Mouse (Mus musculus) CH12.LX (cell line): ENCODE results near the gene Otud4. TPM values are rescaled to one million over a fixed set of nuclear protein-coding genes. Genes with fewer than 3 reads are reported as not detected.

Source experiments
- DNase-seq: peaks from one replicate; pipeline ENCODE4 v3.0.0-alpha.2; 2013; ENCODE audit errors: extremely low read depth
- H3K27ac ChIP-seq: 2 replicates; pipeline ENCODE4 v1.5.1; 2012; ENCODE audit warnings: low read depth, mild to moderate bottlenecking, control low read depth, moderate library complexity; ENCODE audit not compliant: insufficient read depth
- H3K27me3 ChIP-seq: replicated peaks from 2 replicates; pipeline ENCODE3; 2012; ENCODE audit warnings: inconsistent platforms
- H3K36me3 ChIP-seq, 2 experiments: replicated peaks in 1 of 2; 2 replicates each; pipeline versions ENCODE3 to v1.6.1; 2012; ENCODE audit warnings: inconsistent platforms in 1 of 2, low read length in 1 of 2, mild to moderate bottlenecking in 1 of 2, mixed read lengths in 1 of 2, moderate library complexity in 1 of 2; ENCODE audit not compliant: control insufficient read depth in 1 of 2, insufficient read depth in 1 of 2
- H3K4me1 ChIP-seq, 2 experiments: 2 replicates each; pipeline ENCODE4 v1.6.1; 2012; ENCODE audit warnings: inconsistent platforms in 1 of 2, moderate library complexity in 1 of 2; ENCODE audit not compliant: insufficient read depth in 2 of 2, control insufficient read depth in 1 of 2
- H3K4me2 ChIP-seq: 2 replicates; pipeline ENCODE4 v1.6.1; 2012; ENCODE audit warnings: low read depth, mild to moderate bottlenecking, control low read depth; ENCODE audit not compliant: poor library complexity, insufficient read depth, severe bottlenecking
- H3K4me3 ChIP-seq, 3 experiments: fragments of 150-350 bp in 1 of 3; sonication (generic) in 1 of 3; replicated peaks in 1 of 3; 2 replicates each; pipeline versions ENCODE3 to v1.5.1; 2011 to 2012; ENCODE audit warnings: low read depth in 2 of 3, low read length in 2 of 3, mild to moderate bottlenecking in 2 of 3, moderate library complexity in 2 of 3, control low read depth in 1 of 3, improper control_type of control experiment in 1 of 3, inconsistent platforms in 1 of 3, mixed read lengths in 1 of 3; ENCODE audit not compliant: poor library complexity in 1 of 3
- H3K79me2 ChIP-seq: replicated peaks from 2 replicates; pipeline ENCODE4 v1.6.1; 2012; ENCODE audit warnings: mild to moderate bottlenecking, moderate library complexity; ENCODE audit not compliant: control insufficient read depth, poor library complexity, insufficient read depth, severe bottlenecking; ENCODE audit errors: extremely low read depth
- H3K9ac ChIP-seq: 2 replicates; pipeline ENCODE4 v1.6.1; 2012; ENCODE audit warnings: low read depth, mild to moderate bottlenecking, control low read depth, moderate library complexity; ENCODE audit not compliant: insufficient read depth
- H3K9me3 ChIP-seq: replicated peaks from 2 replicates; pipeline ENCODE3; 2012; ENCODE audit warnings: low read length, inconsistent platforms, mixed read lengths
- CHD2 ChIP-seq: IDR thresholded peaks from 2 replicates; pipeline ENCODE4 v1.6.1; 2011; ENCODE audit warnings: low read length, improper control_type of control experiment
- EP300 ChIP-seq: IDR thresholded peaks from 2 replicates; pipeline ENCODE4 v1.6.1; 2011; ENCODE audit warnings: low read length, improper control_type of control experiment
- GABPA ChIP-seq: IDR thresholded peaks from 2 replicates; pipeline ENCODE4 v1.6.1; 2012; ENCODE audit warnings: low read depth, low read length, improper control_type of control experiment, inconsistent platforms; ENCODE audit not compliant: insufficient replicate concordance
- IRF4 ChIP-seq: IDR thresholded peaks from 2 replicates; pipeline ENCODE4 v1.6.1; 2014; ENCODE audit warnings: low read depth, mild to moderate bottlenecking, inconsistent platforms, low read length, improper control_type of control experiment
- JUN ChIP-seq: IDR thresholded peaks from 2 replicates; pipeline ENCODE4 v1.6.1; 2011; ENCODE audit warnings: low read depth, mild to moderate bottlenecking, low read length, improper control_type of control experiment, moderate library complexity; ENCODE audit not compliant: insufficient read depth
- MAFK ChIP-seq: IDR thresholded peaks from 2 replicates; pipeline ENCODE4 v1.6.1; 2011; ENCODE audit warnings: low read length, improper control_type of control experiment; ENCODE audit not compliant: insufficient replicate concordance
- MAX ChIP-seq: IDR thresholded peaks from 2 replicates; pipeline ENCODE4 v1.6.1; 2011; ENCODE audit warnings: low read length, improper control_type of control experiment
- MEF2A ChIP-seq: IDR thresholded peaks from 2 replicates; pipeline ENCODE4 v1.6.1; 2014; ENCODE audit warnings: low read depth, mild to moderate bottlenecking, inconsistent platforms, low read length, improper control_type of control experiment, borderline replicate concordance
- MXI1 ChIP-seq: IDR thresholded peaks from 2 replicates; pipeline ENCODE4 v1.6.1; 2011; ENCODE audit warnings: mild to moderate bottlenecking, low read depth, low read length, improper control_type of control experiment
- PAX5 ChIP-seq: IDR thresholded peaks from 2 replicates; pipeline ENCODE4 v1.6.1; 2012; ENCODE audit warnings: low read length, inconsistent platforms, mixed read lengths
- POLR2AphosphoS2 ChIP-seq: IDR thresholded peaks from 2 replicates; pipeline ENCODE4 v1.6.1; 2011; ENCODE audit warnings: low read depth, low read length, improper control_type of control experiment
- RAD21 ChIP-seq: IDR thresholded peaks from 2 replicates; pipeline ENCODE4 v1.6.1; 2011; ENCODE audit warnings: low read depth, mild to moderate bottlenecking, low read length, improper control_type of control experiment, moderate library complexity
- TBP ChIP-seq: conservative IDR thresholded peaks from 2 replicates; pipeline ENCODE4 v1.6.1; 2011; ENCODE audit warnings: low read depth, low read length, improper control_type of control experiment
- TCF12 ChIP-seq: IDR thresholded peaks from 2 replicates; pipeline ENCODE4 v1.6.1; 2014; ENCODE audit warnings: low read depth, mild to moderate bottlenecking, inconsistent platforms, low read length, improper control_type of control experiment
- UBTF ChIP-seq: IDR thresholded peaks from 2 replicates; pipeline ENCODE4 v1.6.1; 2012; ENCODE audit warnings: low read depth, mild to moderate bottlenecking, inconsistent platforms, low read length, improper control_type of control experiment, moderate library complexity
- USF1 ChIP-seq: IDR thresholded peaks from 2 replicates; pipeline ENCODE4 v1.6.1; 2014; ENCODE audit warnings: low read depth, mild to moderate bottlenecking, inconsistent platforms, low read length, improper control_type of control experiment
- USF2 ChIP-seq: conservative IDR thresholded peaks from 2 replicates; pipeline ENCODE4 v1.6.1; 2011; ENCODE audit warnings: low read depth, low read length, improper control_type of control experiment
- ZKSCAN1 ChIP-seq: IDR thresholded peaks from 2 replicates; pipeline ENCODE4 v1.6.1; 2012; ENCODE audit warnings: low read depth, inconsistent platforms, low read length, improper control_type of control experiment, borderline replicate concordance
- ZNF384 ChIP-seq: IDR thresholded peaks from 2 replicates; pipeline ENCODE4 v1.6.1; 2012; ENCODE audit warnings: low read depth, low read length, improper control_type of control experiment, inconsistent platforms
- dilution Hi-C: fragments of 300-500 bp; cut with MboI; formaldehyde crosslinking; loops from 2 replicates; pipeline ENCODE4 v1.14.3; 2020; ENCODE audit warnings: low sequenced_read_pairs; ENCODE audit not compliant: extremely low pct_unique_long_range_greater_than_20kb, extremely low pct_ligation_motif_present
- in situ Hi-C: fragments of 300-500 bp; cut with MboI; formaldehyde crosslinking; loops from 3 replicates; pipeline ENCODE4 v1.14.3; 2019; ENCODE audit warnings: low sequenced_read_pairs, low pct_ligation_motif_present, low pct_unique_long_range_greater_than_20kb, mixed read lengths
- polyA plus RNA-seq: library from polyadenylated mRNA; unstranded; fragments of >175 nt; gene quantifications from 2 replicates; pipeline ENCODE4 v1.2.1, GENCODE M21; 2012; ENCODE audit warnings: low read depth; ENCODE audit not compliant: insufficient read length
- total RNA-seq, 2 experiments: library from RNA; depleted of rRNA; stranded (reverse); fragments of 300-350 nt in 1 of 2; fragments of >200 nt in 1 of 2; gene quantifications; 2 replicates each; pipeline ENCODE4 v1.2.3; 2012 to 2014

The Otud4 gene
- total and polyA plus RNA-seq, 3 experiments = 22.8 to 44.6 (median 42.3) TPM

GRCm38 (mm10) chr8:79623351-79623750, 16.1 kb upstream of the Otud4 start:
- TF ChIP-seq IRF4 = no peak
- no peak for TF ChIP-seq MAFK
- TF ChIP-seq MXI1 = no peak
- TF ChIP-seq EP300 = no peak
- TF ChIP-seq GABPA = no peak
- TF ChIP-seq TBP = no peak
- no peak for TF ChIP-seq RAD21
- no peak for TF ChIP-seq PAX5
- no peak for TF ChIP-seq ZNF384
- TF ChIP-seq JUN = no peak
- TF ChIP-seq CHD2 = no peak
- Histone ChIP-seq H3K36me3 (no peaks in the 10 kb centered on the region), H3K4me1 (peaks cover 0 to 6% of the 10 kb centered on the region in 2 experiments; a peak in 2 of 4 replicates), H3K9me3 (no peaks in the 10 kb centered on the region), H3K9ac (no peak overlapping the region), H3K4me2 (no peak overlapping the region), H3K79me2 (no peaks in the 10 kb centered on the region), H3K4me3 (no peak overlapping the region), H3K27ac (no peak overlapping the region), H3K27me3 (no peaks in the 10 kb centered on the region)
- in situ Hi-C loops (no loop called here), dilution Hi-C loops (no loop called here)
- no peak for DNase-seq

GRCm38 (mm10) chr8:79624416-79624815, 15.0 kb upstream of the Otud4 start:
- TF ChIP-seq POLR2AphosphoS2 = no peak
- TF ChIP-seq MEF2A = no peak
- TF ChIP-seq TCF12 = no peak
- no peak for TF ChIP-seq UBTF
- TF ChIP-seq USF1 = no peak
- TF ChIP-seq USF2 = no peak
- TF ChIP-seq IRF4 = no peak
- no peak for TF ChIP-seq MXI1
- no peak for TF ChIP-seq MAX
- TF ChIP-seq ZKSCAN1 = no peak
- TF ChIP-seq TBP = no peak
- no peak for TF ChIP-seq CHD2
- TF ChIP-seq JUN = no peak
- Histone ChIP-seq H3K4me2 (no peak overlapping the region), H3K4me1 (no peaks in the 10 kb centered on the region), H3K9ac (no peak overlapping the region), H3K9me3 (no peaks in the 10 kb centered on the region), H3K36me3 (no peaks in the 10 kb centered on the region), H3K27me3 (no peaks in the 10 kb centered on the region), H3K79me2 (no peaks in the 10 kb centered on the region), H3K27ac (no peak overlapping the region), H3K4me3 (no peak overlapping the region)
- dilution Hi-C loops = no loop called here
- no peak for DNase-seq
- in situ Hi-C loops = no loop called here
